In the genomic region with DNA sequence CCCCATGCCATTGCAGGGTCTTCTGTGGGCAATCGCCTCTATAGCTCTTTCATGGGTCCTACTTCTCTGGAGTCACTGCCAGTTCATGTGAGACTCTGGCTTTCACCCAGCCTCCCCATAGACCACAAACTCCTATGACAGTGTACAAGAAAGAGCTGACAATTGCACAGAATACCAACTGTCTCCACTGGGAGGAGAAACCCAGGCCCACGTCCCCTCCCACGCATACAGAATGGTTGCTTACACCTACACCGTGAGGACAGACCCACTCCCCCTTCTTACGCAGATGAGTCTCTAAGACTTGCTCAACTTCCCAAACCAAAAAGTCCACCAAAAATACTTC, we compare ENCODE assay signal across 20 mouse cellular contexts. TPM values are rescaled to one million over a fixed set of nuclear protein-coding genes. Genes with fewer than 3 reads are reported as not detected.
DNase-seq lines count a peak whose midpoint lies in the region; ATAC-seq and TF ChIP-seq lines count a peak whose summit lies in the region.
"Had no signal": no experiment of that assay in that cellular context is flagged by ENCODE, and none has a peak within 500 bp of the region (broad histone marks: within the 10 kb centered on the region; RNA-seq: fewer than 3 reads in every experiment).

No protein-coding gene starts in this region.

- no peaks in the 10 kb centered on the region for H3K9me3 ChIP-seq in heart, embryonic 16.5 days (replicated peaks; ENCODE audit: control insufficient read depth, low read length)
- H3K9me3 ChIP-seq in heart, embryonic 11.5 days (replicated peaks; ENCODE audit: control insufficient read depth, low read length) = no peaks in the 10 kb centered on the region
- no peaks in the 10 kb centered on the region for H3K9me3 ChIP-seq in stomach, postnatal 0 days (ENCODE audit: control insufficient read depth, low read length)
- H3K9me3 ChIP-seq: embryonic facial prominence, embryonic 12.5 days; heart, embryonic 12.5 days; hindbrain, embryonic 15.5 days had no signal

- 0 out of 2 replicates have a peak overlapping the region, but pooled peaks have one; percentile 14 for H3K27ac ChIP-seq in heart, embryonic 16.5 days (ENCODE audit: low read length)
- H3K27ac ChIP-seq in heart, embryonic 11.5 days (ENCODE audit: low read depth, low read length) = no peak overlapping the region
- H3K27ac ChIP-seq in thymus, adult 2 months (ENCODE audit: control insufficient read depth, insufficient read depth, low read length) = peak overlapping the region; percentile 71
- no peak overlapping the region for H3K27ac ChIP-seq in stomach, postnatal 0 days (replicated peaks)
- H3K27ac ChIP-seq: embryonic facial prominence, embryonic 12.5 days; hindbrain, embryonic 15.5 days had no signal

- H3K9ac ChIP-seq in heart, embryonic 16.5 days (ENCODE audit: low read length) = no peak overlapping the region
- no peak overlapping the region for H3K9ac ChIP-seq in heart, embryonic 11.5 days (ENCODE audit: low read depth, low read length)
- no peak overlapping the region for H3K9ac ChIP-seq in stomach, postnatal 0 days (ENCODE audit: low read length)
- H3K9ac ChIP-seq: embryonic facial prominence, embryonic 12.5 days; heart, embryonic 12.5 days; hindbrain, embryonic 15.5 days had no signal

- TF ChIP-seq POLR2A in thymus, adult 2 months (IDR thresholded peaks at IDR 0.05; ENCODE audit: control insufficient read depth, extremely low read depth, insufficient read depth, low read length, poor library complexity) = no peak

- 84% methylated on average over 5 of the region's 5 CpGs for WGBS in heart, embryonic 16.5 days
- WGBS in heart, embryonic 11.5 days (ENCODE audit: insufficient replicate concordance) = 82% methylated on average over 5 of the region's 5 CpGs
- 12% methylated on average over 5 of the region's 5 CpGs for WGBS in thymus, adult 2 months
- 86% methylated on average over 5 of the region's 5 CpGs for WGBS in stomach, postnatal 0 days

- H3K4me1 ChIP-seq in heart, embryonic 16.5 days (ENCODE audit: control insufficient read depth, insufficient read depth, low read length) = no peaks in the 10 kb centered on the region
- no peaks in the 10 kb centered on the region for H3K4me1 ChIP-seq in heart, embryonic 11.5 days (ENCODE audit: control insufficient read depth, insufficient read depth, low read length)
- peaks cover 22% of the 10 kb centered on the region for H3K4me1 ChIP-seq in thymus, adult 2 months (replicated peaks; ENCODE audit: control insufficient read depth, insufficient read depth, low read length)
- H3K4me1 ChIP-seq in stomach, postnatal 0 days (replicated peaks; ENCODE audit: control insufficient read depth, insufficient read depth) = no peaks in the 10 kb centered on the region
- H3K4me1 ChIP-seq: embryonic facial prominence, embryonic 12.5 days; heart, embryonic 12.5 days had no signal

- TF ChIP-seq CTCF in thymus, adult 2 months (IDR thresholded peaks at IDR 0.05; ENCODE audit: borderline replicate concordance, control insufficient read depth, extremely low read depth, insufficient read depth, low read length, poor library complexity) = no peak
- TF ChIP-seq CTCF in stomach, postnatal 0 days (IDR thresholded peaks at IDR 0.05; ENCODE audit: low read depth) = no peak

- no peak overlapping the region for H3K4me3 ChIP-seq in heart, embryonic 16.5 days (ENCODE audit: low read length)
- no peak overlapping the region for H3K4me3 ChIP-seq in heart, embryonic 11.5 days (ENCODE audit: low read depth, low read length)
- no peak overlapping the region for H3K4me3 ChIP-seq in thymus, adult 2 months (ENCODE audit: control insufficient read depth, insufficient read depth, low read length)
- no peak overlapping the region for H3K4me3 ChIP-seq in stomach, postnatal 0 days (ENCODE audit: low read depth, low read length)
- H3K4me3 ChIP-seq: embryonic facial prominence, embryonic 12.5 days; heart, embryonic 12.5 days; hindbrain, embryonic 15.5 days had no signal

- H3K36me3 ChIP-seq in heart, embryonic 16.5 days (ENCODE audit: control insufficient read depth, insufficient read depth) = no peaks in the 10 kb centered on the region
- no peaks in the 10 kb centered on the region for H3K36me3 ChIP-seq in heart, embryonic 11.5 days (ENCODE audit: control insufficient read depth, insufficient read depth, low read length)
- H3K36me3 ChIP-seq in thymus, adult 2 months (ENCODE audit: control insufficient read depth, insufficient read depth, low read length) = no peaks in the 10 kb centered on the region
- no peaks in the 10 kb centered on the region for H3K36me3 ChIP-seq in stomach, postnatal 0 days (ENCODE audit: control insufficient read depth, insufficient read depth, low read length)
- H3K36me3 ChIP-seq: embryonic facial prominence, embryonic 12.5 days; heart, embryonic 12.5 days; hindbrain, embryonic 15.5 days had no signal

- no peaks in the 10 kb centered on the region for H3K27me3 ChIP-seq in heart, embryonic 16.5 days (ENCODE audit: control insufficient read depth, insufficient read depth, low read length)
- H3K27me3 ChIP-seq in heart, embryonic 11.5 days (ENCODE audit: control insufficient read depth, insufficient read depth, low read length) = no peaks in the 10 kb centered on the region
- no peaks in the 10 kb centered on the region for H3K27me3 ChIP-seq in thymus, adult 2 months (ENCODE audit: control insufficient read depth, insufficient read depth, low read length)
- no peaks in the 10 kb centered on the region for H3K27me3 ChIP-seq in stomach, postnatal 0 days (ENCODE audit: control insufficient read depth, insufficient read depth, low read length)
- H3K27me3 ChIP-seq: CH12.LX; embryonic facial prominence, embryonic 12.5 days; heart, embryonic 12.5 days; hindbrain, embryonic 15.5 days; Patski had no signal

- no peak overlapping the region for H3K4me2 ChIP-seq in heart, embryonic 16.5 days (ENCODE audit: low read depth, low read length)
- H3K4me2 ChIP-seq in heart, embryonic 11.5 days = no peak overlapping the region
- no peak overlapping the region for H3K4me2 ChIP-seq in stomach, postnatal 0 days (replicated peaks; ENCODE audit: low read depth)
- H3K4me2 ChIP-seq: embryonic facial prominence, embryonic 12.5 days; heart, embryonic 12.5 days; hindbrain, embryonic 15.5 days had no signal

- DNase-seq in thymus, adult 2 months = peak; percentile 51
- peak; percentile 66 to 69 for DNase-seq in thymus, postnatal 10 days (ENCODE audit: low spot score in 2 of 2)
- DNase-seq in thymus, postnatal 4 days = peak; percentile 63
- no peak for DNase-seq in stomach, postnatal 0 days (ENCODE audit: low spot score)
- DNase-seq: adrenal gland, postnatal 14 days; cerebellum, adult 11-12 months; cerebellum, adult 9-10 months; cerebellum, postnatal 25 days; gastrocnemius, postnatal 36 days; heart, adult 11 months; heart, postnatal 36 days had no signal

- ATAC-seq in heart, embryonic 16.5 days (replicated peaks; ENCODE audit: extremely low read depth, insufficient read depth, low FRiP score) = no peak; the same call in 1 of the 2 replicates
- ATAC-seq in heart, embryonic 11.5 days (replicated peaks; ENCODE audit: insufficient number of reproducible peaks, low FRiP score, low TSS enrichment) = no peak
- no peak for ATAC-seq in stomach, postnatal 0 days (ENCODE audit: low FRiP score, low TSS enrichment)
- ATAC-seq: activated CD4-positive, CD25-positive, alpha-beta regulatory T cell, adult 4 months; forebrain, embryonic 16.5 days; Patski had no signal

- TF ChIP-seq EP300 in stomach, postnatal 0 days (optimal IDR thresholded peaks at IDR 0.05) = no peak

RNA-seq across cellular contexts. Expression of gene Ano6, which starts 38.0 kb away (rescaled TPM):
- 32.3 and 34.4 TPM in 2 replicates for polyA plus RNA-seq in heart, embryonic 16.5 days (2015; fragmentation: Nextera tagmentation; extraction: Ambion mirVana)
- polyA plus RNA-seq in heart, embryonic 11.5 days (2014; fragmentation: Nextera tagmentation; extraction: Ambion mirVana) = 40.9 and 45.7 TPM in 2 replicates
- 104 and 130 TPM in 2 replicates for polyA plus RNA-seq in thymus, adult 2 months (2012; rRNA removed)
- 16.2 and 16.5 TPM in 2 replicates for polyA plus RNA-seq in stomach, postnatal 0 days (2015; fragmentation: Nextera tagmentation; extraction: Ambion mirVana)

Comparison
In these comparisons a context has a peak if more than half of its experiments do, and no peak if none do; other contexts are left out.
1. H3K27ac ChIP-seq: peak in heart, embryonic 16.5 days (single experiment) and thymus, adult 2 months (single experiment); none in heart, embryonic 11.5 days (single experiment) and stomach, postnatal 0 days (single experiment).